Mouse (Mus musculus): ENCODE data around the gene Vmn1r75. TPM values are rescaled to one million over a fixed set of nuclear protein-coding genes. Genes with fewer than 3 reads are reported as not detected.

The Vmn1r75 gene
- not detected in 2 replicates for polyA plus RNA-seq (2015; fragmentation: Nextera tagmentation; extraction: Ambion mirVana)

DNA sequence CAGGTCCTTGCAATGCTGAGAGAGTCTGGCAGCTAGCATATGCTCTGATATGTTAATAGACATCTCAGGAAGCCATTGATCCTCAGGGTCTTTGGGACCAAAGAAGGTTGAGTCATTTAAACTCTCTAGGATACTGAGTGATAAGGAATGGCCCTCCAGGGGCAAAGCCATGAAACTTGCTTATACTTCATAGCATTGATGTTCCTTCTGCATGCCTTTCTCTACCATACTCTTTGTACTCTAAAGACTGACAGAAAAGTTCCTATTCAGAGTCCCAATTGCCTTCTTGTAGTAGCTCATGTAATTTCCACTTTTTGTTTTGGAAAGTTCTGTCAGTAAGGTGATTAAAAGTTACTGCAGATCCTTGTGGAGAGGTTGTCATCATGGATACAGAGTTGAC, at the start of gene Vmn1r75:
Gene Vmn1r75, plus strand, starts transcription at position 301 of the 400 bp plus-strand sequence.
- Histone ChIP-seq H3K27ac (ENCODE audit: low read length) (no peak within 1 kb of the TSS), H3K9ac (ENCODE audit: low read length) (no peak within 1 kb of the TSS), H3K36me3 (ENCODE audit: control insufficient read depth, insufficient read depth, low read length) (no peaks in the 10 kb centered on the region), H3K4me2 (ENCODE audit: low read depth, low read length) (no peak within 1 kb of the TSS), H3K27me3 (ENCODE audit: control insufficient read depth, insufficient read depth, low read depth, low read length) (no peaks in the 10 kb centered on the region), H3K9me3 (ENCODE audit: control insufficient read depth, low read length) (no peaks in the 10 kb centered on the region), H3K4me1 (replicated peaks; ENCODE audit: control insufficient read depth, insufficient read depth, low read length) (no peaks in the 10 kb centered on the region), H3K4me3 (ENCODE audit: low read length) (no peak within 1 kb of the TSS)
- no peak for ATAC-seq (ENCODE audit: low read depth)

DNA sequence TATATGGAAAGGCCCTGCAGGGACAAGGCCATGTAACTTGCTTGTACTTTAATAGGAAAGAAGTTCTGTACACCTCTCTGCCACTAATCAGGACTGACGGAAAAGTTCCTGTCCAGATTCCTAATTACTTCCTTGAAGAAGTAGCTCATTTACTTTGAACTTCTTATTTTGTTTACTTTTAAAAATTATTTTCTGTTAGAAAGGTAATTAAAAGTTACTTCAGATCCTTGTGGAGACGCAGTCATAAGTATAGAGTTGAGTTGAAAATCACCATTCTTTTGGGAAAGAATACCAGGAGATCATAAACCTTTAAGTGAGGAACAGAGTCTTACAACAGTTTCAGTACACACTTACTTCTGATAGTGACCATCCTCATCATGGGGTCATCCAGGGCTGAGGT, 40.8 kb upstream of the Vmn1r75 start, which contains the start of gene Vmn1r74:
Gene Vmn1r74, plus strand, starts transcription at position 301 of the 400 bp plus-strand sequence.
- Histone ChIP-seq H3K27me3 (ENCODE audit: control insufficient read depth, insufficient read depth, low read depth, low read length) (no peaks in the 10 kb centered on the region), H3K36me3 (ENCODE audit: control insufficient read depth, insufficient read depth, low read length) (no peaks in the 10 kb centered on the region), H3K9me3 (ENCODE audit: control insufficient read depth, low read length) (no peaks in the 10 kb centered on the region; the same call in 1 of the 2 replicates), H3K9ac (ENCODE audit: low read length) (no peak within 1 kb of the TSS), H3K27ac (ENCODE audit: low read length) (no peak within 1 kb of the TSS), H3K4me3 (ENCODE audit: low read length) (no peak within 1 kb of the TSS), H3K4me1 (replicated peaks; ENCODE audit: control insufficient read depth, insufficient read depth, low read length) (no peaks in the 10 kb centered on the region), H3K4me2 (ENCODE audit: low read depth, low read length) (no peak within 1 kb of the TSS)
- ATAC-seq (ENCODE audit: low read depth), result no peak
- WGBS, result 70% methylated on average over 2 of the region's 2 CpGs

Other genes with a start within 250 kb of the Vmn1r75 start
- gene Vmn1r72, start 194.5 kb upstream of the Vmn1r75 start, polyA plus RNA-seq (2015; fragmentation: Nextera tagmentation; extraction: Ambion mirVana), result not detected in 2 replicates
- gene Vmn1r73, start 144.4 kb upstream of the Vmn1r75 start, polyA plus RNA-seq (2015; fragmentation: Nextera tagmentation; extraction: Ambion mirVana), result not detected in 2 replicates
- not detected in 2 replicates for gene Vmn1r74, start 40.6 kb upstream of the Vmn1r75 start, polyA plus RNA-seq (2015; fragmentation: Nextera tagmentation; extraction: Ambion mirVana)
- gene Vmn1r76, start 63.6 kb downstream of the Vmn1r75 start, polyA plus RNA-seq (2015; fragmentation: Nextera tagmentation; extraction: Ambion mirVana), result not detected in 2 replicates
- not detected in 2 replicates for gene Vmn1r77, start 162.1 kb downstream of the Vmn1r75 start, polyA plus RNA-seq (2015; fragmentation: Nextera tagmentation; extraction: Ambion mirVana)

Measured in lung, embryonic 16.5 days (tissue).